Mouse (Mus musculus): ENCODE results near the gene Atp2b4. TPM values are rescaled to one million over a fixed set of nuclear protein-coding genes. Genes with fewer than 3 reads are reported as not detected.
"Not testable (repeated sequence)": the region's sequence is repeated elsewhere in the genome, so short reads cannot be mapped to it uniquely, and the experiment has no call there.

Gene Atp2b4
- total RNA-seq, 2 experiments from 2014 or later: 32.1 to 44.2 TPM

- ATAC-seq (replicated peaks; ENCODE audit: poor library complexity, severe bottlenecking): no peak
Measured at GRCm38 (mm10) chr1:133710895-133711294, 89.9 kb downstream of the Atp2b4 start.

- ATAC-seq (replicated peaks; ENCODE audit: poor library complexity, severe bottlenecking): no peak
Measured at GRCm38 (mm10) chr1:133709292-133709691, 91.5 kb downstream of the Atp2b4 start.

GRCm38 (mm10) chr1:133701824-133702223 lies 99.0 kb downstream of the Atp2b4 start:
- not testable (repeated sequence) for ATAC-seq (replicated peaks; ENCODE audit: poor library complexity, severe bottlenecking)

- no peak for ATAC-seq (replicated peaks; ENCODE audit: poor library complexity, severe bottlenecking)
Measured at GRCm38 (mm10) chr1:133697935-133698620, 102.8 kb downstream of the Atp2b4 start.

- ATAC-seq (replicated peaks; ENCODE audit: poor library complexity, severe bottlenecking): no peak
Measured at GRCm38 (mm10) chr1:133695901-133696300, 104.9 kb downstream of the Atp2b4 start.

GRCm38 (mm10) chr1:133694876-133695275 lies 106.0 kb downstream of the Atp2b4 start:
- peak; percentile 42; the same call in 1 of the 2 replicates for ATAC-seq (replicated peaks; ENCODE audit: poor library complexity, severe bottlenecking)

- ATAC-seq (replicated peaks; ENCODE audit: poor library complexity, severe bottlenecking): no peak
Measured at GRCm38 (mm10) chr1:133694301-133694700, 106.5 kb downstream of the Atp2b4 start.

- no peak for ATAC-seq (replicated peaks; ENCODE audit: poor library complexity, severe bottlenecking)
Measured at GRCm38 (mm10) chr1:133693536-133694114, 107.2 kb downstream of the Atp2b4 start.

GRCm38 (mm10) chr1:133692195-133692594 lies 108.6 kb downstream of the Atp2b4 start:
- no peak for ATAC-seq (replicated peaks; ENCODE audit: poor library complexity, severe bottlenecking)

GRCm38 (mm10) chr1:133691046-133691445 lies 109.8 kb downstream of the Atp2b4 start:
- no peak for ATAC-seq (replicated peaks; ENCODE audit: poor library complexity, severe bottlenecking)

GRCm38 (mm10) chr1:133689897-133690296 lies 110.9 kb downstream of the Atp2b4 start, which contains the start of gene Lax1:
TSS of gene Lax1 (minus strand) at chr1:133690108.
- ATAC-seq (replicated peaks; ENCODE audit: poor library complexity, severe bottlenecking): peak; percentile 61

GRCm38 (mm10) chr1:133688301-133688700 lies 112.5 kb downstream of the Atp2b4 start:
- no peak for ATAC-seq (replicated peaks; ENCODE audit: poor library complexity, severe bottlenecking)

GRCm38 (mm10) chr1:133685749-133686519 lies 114.9 kb downstream of the Atp2b4 start:
- ATAC-seq (replicated peaks; ENCODE audit: poor library complexity, severe bottlenecking): peak; percentile 83

- ATAC-seq (replicated peaks; ENCODE audit: poor library complexity, severe bottlenecking): no peak
Measured at GRCm38 (mm10) chr1:133671801-133672200, 129.0 kb downstream of the Atp2b4 start.

GRCm38 (mm10) chr1:133671266-133671665 lies 129.6 kb downstream of the Atp2b4 start:
- ATAC-seq (replicated peaks; ENCODE audit: poor library complexity, severe bottlenecking): no peak

- ATAC-seq (replicated peaks; ENCODE audit: poor library complexity, severe bottlenecking): no peak
Measured at GRCm38 (mm10) chr1:133670776-133671175, 130.1 kb downstream of the Atp2b4 start.

- ATAC-seq (replicated peaks; ENCODE audit: poor library complexity, severe bottlenecking): no peak
Measured at GRCm38 (mm10) chr1:133670190-133670589, 130.7 kb downstream of the Atp2b4 start.

- no peak for ATAC-seq (replicated peaks; ENCODE audit: poor library complexity, severe bottlenecking)
Measured at GRCm38 (mm10) chr1:133668618-133669017, 132.2 kb downstream of the Atp2b4 start.

- no peak for ATAC-seq (replicated peaks; ENCODE audit: poor library complexity, severe bottlenecking)
Measured at GRCm38 (mm10) chr1:133667721-133668120, 133.1 kb downstream of the Atp2b4 start.

- ATAC-seq (replicated peaks; ENCODE audit: poor library complexity, severe bottlenecking): not testable (repeated sequence)
Measured at GRCm38 (mm10) chr1:133665713-133666112, 135.1 kb downstream of the Atp2b4 start.

Measured in granulocyte monocyte progenitor cell, adult 5-6 weeks (primary cell).